Mouse (Mus musculus) lung, postnatal 0 days (tissue): Measurements from ENCODE around the gene Ncf1.

Source experiments
- CTCF ChIP-seq: IDR thresholded peaks from 2 replicates; pipeline ENCODE4 v1.5.1; 2016; ENCODE audit warnings: antibody characterized with exemption, mild to moderate bottlenecking
- EP300 ChIP-seq: IDR thresholded peaks from 2 replicates; pipeline ENCODE4 v1.6.1; 2016; ENCODE audit warnings: antibody characterized with exemption, mild to moderate bottlenecking, control low read depth

GRCm38 (mm10) chr5:134237936-134238760 lies 8.7 kb upstream of the Ncf1 start:
- TF ChIP-seq EP300 (no peak), CTCF (no peak)
